Mouse (Mus musculus) urinary bladder, adult 2 months (tissue): ENCODE measurements around the gene Aqr. TPM values are rescaled to one million over a fixed set of nuclear protein-coding genes. Genes with fewer than 3 reads are reported as not detected.

Source experiments
- DNase-seq: peaks from one replicate; pipeline ENCODE4 v3.0.0; 2022; ENCODE audit warnings: low spot score
- polyA plus RNA-seq: library from polyadenylated mRNA; depleted of rRNA; stranded (reverse); fragments of >200 nt; gene quantifications from 2 replicates; pipeline ENCODE4 v1.2.3, GENCODE M21; 2012; rRNA removed

Gene Aqr
- polyA plus RNA-seq, 1 experiment: 24.6 TPM

DNA sequence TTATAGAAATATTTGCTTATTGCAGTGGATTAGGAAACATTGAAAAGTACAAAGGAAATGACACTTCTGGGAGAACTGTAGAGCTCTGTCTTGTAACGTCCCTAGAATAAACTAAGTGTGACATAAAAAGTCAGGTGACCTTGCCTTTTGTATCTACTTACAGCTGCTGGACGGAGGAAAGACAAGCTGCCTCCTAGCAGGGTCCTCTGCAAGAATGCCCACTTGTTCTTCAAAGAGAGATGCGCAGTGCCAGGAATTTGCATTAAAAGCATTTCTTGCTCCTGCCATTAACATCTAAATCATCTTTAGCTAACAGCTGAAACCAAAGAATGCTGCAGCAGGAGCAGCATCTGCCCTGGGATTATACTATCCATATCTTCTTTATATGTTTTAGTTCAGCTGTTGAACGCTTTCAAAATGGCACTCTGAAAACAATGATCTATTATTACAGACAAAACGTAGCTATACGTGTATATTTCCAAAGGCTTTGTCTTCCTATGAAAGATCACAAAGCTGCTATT, 126.7 kb downstream of the Aqr start:
- no peak for DNase-seq

DNA sequence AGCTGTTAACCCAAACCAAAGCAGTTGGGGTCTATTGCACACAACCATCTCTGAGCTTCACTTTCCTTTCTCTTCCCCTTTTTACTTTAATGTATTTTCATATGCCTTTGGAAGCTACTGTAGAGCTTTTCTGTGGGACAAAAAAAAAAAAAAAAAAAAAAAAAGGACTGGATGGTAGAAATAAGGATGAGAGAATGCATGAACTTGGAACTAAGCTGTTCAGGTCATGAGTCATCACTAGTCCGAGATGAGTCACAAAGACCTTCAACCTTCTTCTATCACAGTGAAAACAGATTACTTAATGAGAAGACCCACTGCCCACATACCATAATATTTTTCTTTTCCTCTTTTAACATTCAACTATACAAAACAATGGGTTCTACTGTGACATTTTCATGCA, 127.2 kb downstream of the Aqr start:
- DNase-seq: no peak

- no peak for DNase-seq
Measured at GRCm38 (mm10) chr2:114058226-114058796, 128.5 kb downstream of the Aqr start.

GRCm38 (mm10) chr2:114057303-114057853, 129.4 kb downstream of the Aqr start:
- DNase-seq: no peak

GRCm38 (mm10) chr2:114054129-114054528, 132.7 kb downstream of the Aqr start:
- no peak for DNase-seq

DNA sequence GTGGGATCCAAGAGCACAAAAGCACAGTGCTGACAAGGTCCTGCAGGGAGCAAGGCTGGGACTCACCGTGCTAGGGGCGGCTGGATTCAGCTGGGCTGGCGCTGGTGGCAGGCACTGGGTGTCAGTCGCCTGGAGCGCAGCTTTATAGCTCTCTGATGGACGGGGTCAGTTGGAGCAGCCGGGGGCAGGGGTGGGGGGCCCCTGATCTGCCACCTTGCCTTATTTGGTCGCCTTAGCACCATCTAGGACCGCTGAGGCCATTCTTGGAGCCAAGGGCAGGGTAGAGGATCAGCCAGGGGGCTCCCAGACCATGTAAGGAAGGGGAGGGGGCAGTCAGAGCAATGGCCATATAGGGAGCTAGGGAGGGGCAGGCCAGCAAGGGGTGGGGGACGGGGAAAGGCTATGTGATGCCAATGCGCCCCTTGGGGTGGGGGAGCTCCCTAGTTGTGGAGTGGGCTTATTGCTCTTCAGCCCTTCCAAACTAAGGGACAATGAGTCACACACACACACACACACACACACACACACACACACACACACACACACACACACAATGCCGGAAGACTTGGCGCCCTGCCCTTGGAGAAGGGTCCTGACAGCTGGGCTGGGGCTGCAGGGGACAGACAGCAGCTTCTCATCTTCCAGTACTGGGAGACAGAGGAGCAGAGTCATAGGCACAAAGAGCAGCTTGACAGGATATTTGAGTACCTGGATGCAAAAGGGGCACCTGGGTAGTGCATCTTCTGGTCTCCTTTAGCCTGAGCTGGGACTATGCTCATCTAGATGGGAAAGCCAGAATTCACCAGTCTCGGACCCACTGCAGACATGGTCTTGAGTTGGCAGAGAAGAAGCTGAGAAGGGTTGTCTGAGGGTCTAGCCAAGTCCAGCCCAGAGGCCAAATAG, 133.9 kb downstream of the Aqr start, which contains the start of gene Actc1:
Gene Actc1 (minus strand): TSS at position 853 of the 903 bp plus-strand sequence.
- DNase-seq: no peak

GRCm38 (mm10) chr2:114051871-114052241, 135.0 kb downstream of the Aqr start:
- no peak for DNase-seq

Other genes with a start within 250 kb of the Aqr start
- gene Gjd2, start 173.4 kb downstream of the Aqr start, polyA plus RNA-seq: not detected in 2 replicates
- gene Actc1, start 133.5 kb downstream of the Aqr start, polyA plus RNA-seq: 376 and 425 TPM in 2 replicates
- gene Zfp770, start 14.4 kb upstream of the Aqr start, polyA plus RNA-seq: 6.0 and 6.8 TPM in 2 replicates